Mouse (Mus musculus): ENCODE measurements around the gene Il12a.

DNA sequence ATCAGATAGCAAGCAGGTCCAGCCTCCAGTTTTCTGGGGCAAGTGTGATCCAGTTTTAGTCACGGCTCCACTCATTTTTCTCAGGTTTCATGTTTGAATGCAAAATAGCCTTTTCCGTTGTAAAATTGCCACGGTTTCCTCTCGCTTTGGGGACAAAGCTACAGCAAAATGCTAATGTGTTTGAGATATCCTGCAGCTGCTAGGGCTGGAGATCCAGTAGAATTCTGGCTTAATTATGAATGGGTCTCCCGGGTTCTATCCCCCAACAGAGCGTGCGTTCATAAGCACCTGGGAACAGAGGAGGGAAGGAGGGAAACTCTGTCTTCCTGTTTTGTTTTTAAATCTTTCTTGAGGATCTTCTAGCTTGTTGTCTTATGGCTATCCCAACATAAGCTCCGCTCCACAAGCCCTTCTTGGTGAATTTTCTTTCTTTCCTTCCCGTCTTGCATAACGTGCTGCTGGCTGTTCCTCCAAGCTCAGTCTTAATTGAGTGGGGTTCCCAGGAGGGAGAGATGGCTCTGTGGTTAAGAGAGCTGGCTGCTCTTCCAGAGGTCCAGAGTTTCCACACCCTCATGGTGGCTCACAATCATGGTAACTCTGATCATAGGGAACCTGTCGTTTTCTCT lies 2.3 kb downstream of the Il12a start:
- TF ChIP-seq CTCF (IDR thresholded peaks at IDR 0.05; ENCODE audit: low read depth) (no peak), EP300 (IDR thresholded peaks at IDR 0.05; ENCODE audit: low read depth) (no peak)
